Mouse (Mus musculus): ENCODE data around the gene Nedd9. TPM values are rescaled to one million over a fixed set of nuclear protein-coding genes. Genes with fewer than 3 reads are reported as not detected.

Gene Nedd9
- polyA plus RNA-seq, 1 experiment, result 3.0 TPM

GRCm38 (mm10) chr13:41296396-41296795, 190.8 kb downstream of the Nedd9 start:
- Histone ChIP-seq H3K9me3 (replicated peaks; ENCODE audit: control insufficient read depth, insufficient read depth, low read length, poor library complexity, severe bottlenecking) (no peaks in the 10 kb centered on the region), H3K4me3 (ENCODE audit: low read depth, low read length) (no peak overlapping the region), H3K9ac (ENCODE audit: low read depth, poor library complexity, severe bottlenecking) (no peak overlapping the region), H3K36me3 (ENCODE audit: control insufficient read depth, insufficient read depth, low read length, poor library complexity, severe bottlenecking) (no peaks in the 10 kb centered on the region), H3K4me1 (ENCODE audit: control insufficient read depth, insufficient read depth, low read length) (no peaks in the 10 kb centered on the region), H3K27ac (ENCODE audit: insufficient read depth, low read length) (no peak overlapping the region), H3K27me3 (ENCODE audit: control insufficient read depth, insufficient read depth, low read length, poor library complexity, severe bottlenecking) (no peaks in the 10 kb centered on the region)
- TF ChIP-seq CTCF (IDR thresholded peaks at IDR 0.05; ENCODE audit: low read depth, low read length) (no peak), EP300 (IDR thresholded peaks at IDR 0.05; ENCODE audit: insufficient read depth, low read depth, low read length) (no peak), POLR2A (IDR thresholded peaks at IDR 0.05; ENCODE audit: insufficient read depth, low read length) (no peak)

- TF ChIP-seq EP300 (IDR thresholded peaks at IDR 0.05; ENCODE audit: insufficient read depth, low read depth, low read length) (no peak), POLR2A (IDR thresholded peaks at IDR 0.05; ENCODE audit: insufficient read depth, low read length) (no peak), CTCF (IDR thresholded peaks at IDR 0.05; ENCODE audit: low read depth, low read length) (no peak)
- Histone ChIP-seq H3K9me3 (replicated peaks; ENCODE audit: control insufficient read depth, insufficient read depth, low read length, poor library complexity, severe bottlenecking) (no peaks in the 10 kb centered on the region), H3K4me1 (ENCODE audit: control insufficient read depth, insufficient read depth, low read length) (no peaks in the 10 kb centered on the region), H3K9ac (ENCODE audit: low read depth, poor library complexity, severe bottlenecking) (no peak overlapping the region), H3K36me3 (ENCODE audit: control insufficient read depth, insufficient read depth, low read length, poor library complexity, severe bottlenecking) (no peaks in the 10 kb centered on the region), H3K27me3 (ENCODE audit: control insufficient read depth, insufficient read depth, low read length, poor library complexity, severe bottlenecking) (no peaks in the 10 kb centered on the region), H3K27ac (ENCODE audit: insufficient read depth, low read length) (no peak overlapping the region), H3K4me3 (ENCODE audit: low read depth, low read length) (no peak overlapping the region)
These were observed 191.3 kb downstream of the Nedd9 start for GRCm38 (mm10) chr13:41295886-41296285.

GRCm38 (mm10) chr13:41293595-41293994, 193.6 kb downstream of the Nedd9 start:
- Histone ChIP-seq H3K36me3 (ENCODE audit: control insufficient read depth, insufficient read depth, low read length, poor library complexity, severe bottlenecking) (no peaks in the 10 kb centered on the region), H3K27ac (ENCODE audit: insufficient read depth, low read length) (no peak overlapping the region)

GRCm38 (mm10) chr13:41291466-41291974, 195.6 kb downstream of the Nedd9 start:
- no peak for TF ChIP-seq CTCF (IDR thresholded peaks at IDR 0.05; ENCODE audit: low read depth, low read length)
- no peak for TF ChIP-seq POLR2A (IDR thresholded peaks at IDR 0.05; ENCODE audit: insufficient read depth, low read length)
- no peak for TF ChIP-seq EP300 (IDR thresholded peaks at IDR 0.05; ENCODE audit: insufficient read depth, low read depth, low read length)
- Histone ChIP-seq H3K9me3 (replicated peaks; ENCODE audit: control insufficient read depth, insufficient read depth, low read length, poor library complexity, severe bottlenecking) (no peaks in the 10 kb centered on the region), H3K4me3 (ENCODE audit: low read depth, low read length) (no peak overlapping the region), H3K27me3 (ENCODE audit: control insufficient read depth, insufficient read depth, low read length, poor library complexity, severe bottlenecking) (no peaks in the 10 kb centered on the region), H3K9ac (ENCODE audit: low read depth, poor library complexity, severe bottlenecking) (no peak overlapping the region), H3K27ac (ENCODE audit: insufficient read depth, low read length) (no peak overlapping the region), H3K36me3 (ENCODE audit: control insufficient read depth, insufficient read depth, low read length, poor library complexity, severe bottlenecking) (no peaks in the 10 kb centered on the region), H3K4me1 (ENCODE audit: control insufficient read depth, insufficient read depth, low read length) (no peaks in the 10 kb centered on the region)

More at GRCm38 (mm10) chr13:41293595-41293994, 193.6 kb downstream of the Nedd9 start:
- TF ChIP-seq CTCF (IDR thresholded peaks at IDR 0.05; ENCODE audit: low read depth, low read length), result no peak
- no peak for TF ChIP-seq POLR2A (IDR thresholded peaks at IDR 0.05; ENCODE audit: insufficient read depth, low read length)
- no peak for TF ChIP-seq EP300 (IDR thresholded peaks at IDR 0.05; ENCODE audit: insufficient read depth, low read depth, low read length)
- H3K4me3 ChIP-seq (ENCODE audit: low read depth, low read length), result no peak overlapping the region
- no peaks in the 10 kb centered on the region for H3K27me3 ChIP-seq (ENCODE audit: control insufficient read depth, insufficient read depth, low read length, poor library complexity, severe bottlenecking)
- H3K4me1 ChIP-seq (ENCODE audit: control insufficient read depth, insufficient read depth, low read length), result no peaks in the 10 kb centered on the region
- H3K9me3 ChIP-seq (replicated peaks; ENCODE audit: control insufficient read depth, insufficient read depth, low read length, poor library complexity, severe bottlenecking), result no peaks in the 10 kb centered on the region
- no peak overlapping the region for H3K9ac ChIP-seq (ENCODE audit: low read depth, poor library complexity, severe bottlenecking)

- Histone ChIP-seq H3K9ac (ENCODE audit: low read depth, poor library complexity, severe bottlenecking) (no peak overlapping the region), H3K27me3 (ENCODE audit: control insufficient read depth, insufficient read depth, low read length, poor library complexity, severe bottlenecking) (no peaks in the 10 kb centered on the region), H3K9me3 (replicated peaks; ENCODE audit: control insufficient read depth, insufficient read depth, low read length, poor library complexity, severe bottlenecking) (no peaks in the 10 kb centered on the region), H3K27ac (ENCODE audit: insufficient read depth, low read length) (no peak overlapping the region), H3K4me3 (ENCODE audit: low read depth, low read length) (no peak overlapping the region), H3K36me3 (ENCODE audit: control insufficient read depth, insufficient read depth, low read length, poor library complexity, severe bottlenecking) (no peaks in the 10 kb centered on the region), H3K4me1 (ENCODE audit: control insufficient read depth, insufficient read depth, low read length) (no peaks in the 10 kb centered on the region)
- TF ChIP-seq EP300 (IDR thresholded peaks at IDR 0.05; ENCODE audit: insufficient read depth, low read depth, low read length) (no peak), POLR2A (IDR thresholded peaks at IDR 0.05; ENCODE audit: insufficient read depth, low read length) (no peak), CTCF (IDR thresholded peaks at IDR 0.05; ENCODE audit: low read depth, low read length) (no peak)
These were observed 200.9 kb downstream of the Nedd9 start for GRCm38 (mm10) chr13:41286285-41286684.

- no peak overlapping the region for H3K4me3 ChIP-seq (ENCODE audit: low read depth, low read length)
- H3K27me3 ChIP-seq (ENCODE audit: control insufficient read depth, insufficient read depth, low read length, poor library complexity, severe bottlenecking), result no peaks in the 10 kb centered on the region
- no peaks in the 10 kb centered on the region for H3K4me1 ChIP-seq (ENCODE audit: control insufficient read depth, insufficient read depth, low read length)
- no peak overlapping the region for H3K27ac ChIP-seq (ENCODE audit: insufficient read depth, low read length)
- H3K9me3 ChIP-seq (replicated peaks; ENCODE audit: control insufficient read depth, insufficient read depth, low read length, poor library complexity, severe bottlenecking), result no peaks in the 10 kb centered on the region
- TF ChIP-seq CTCF (IDR thresholded peaks at IDR 0.05; ENCODE audit: low read depth, low read length) (no peak), POLR2A (IDR thresholded peaks at IDR 0.05; ENCODE audit: insufficient read depth, low read length) (no peak), EP300 (IDR thresholded peaks at IDR 0.05; ENCODE audit: insufficient read depth, low read depth, low read length) (no peak)
- H3K9ac ChIP-seq (ENCODE audit: low read depth, poor library complexity, severe bottlenecking), result no peak overlapping the region
- no peaks in the 10 kb centered on the region for H3K36me3 ChIP-seq (ENCODE audit: control insufficient read depth, insufficient read depth, low read length, poor library complexity, severe bottlenecking)
These were observed 201.7 kb downstream of the Nedd9 start for GRCm38 (mm10) chr13:41285448-41285847.

Measured in ES-Bruce4 (cell line).